Mouse (Mus musculus) neutrophil, adult 59 days (primary cell): ENCODE measurements around the gene Cltc. TPM values are rescaled to one million over a fixed set of nuclear protein-coding genes. Genes with fewer than 3 reads are reported as not detected.

ENCODE experiments used
- total RNA-seq, 2 experiments: library from RNA; stranded (reverse); gene quantifications; 1 replicate in 1 of 2; 2 replicates in 1 of 2; pipeline ENCODE4 v1.2.4; 2023

The Cltc gene
- total RNA-seq = 100 to 1,000 TPM; 214 to 229 TPM

DNA sequence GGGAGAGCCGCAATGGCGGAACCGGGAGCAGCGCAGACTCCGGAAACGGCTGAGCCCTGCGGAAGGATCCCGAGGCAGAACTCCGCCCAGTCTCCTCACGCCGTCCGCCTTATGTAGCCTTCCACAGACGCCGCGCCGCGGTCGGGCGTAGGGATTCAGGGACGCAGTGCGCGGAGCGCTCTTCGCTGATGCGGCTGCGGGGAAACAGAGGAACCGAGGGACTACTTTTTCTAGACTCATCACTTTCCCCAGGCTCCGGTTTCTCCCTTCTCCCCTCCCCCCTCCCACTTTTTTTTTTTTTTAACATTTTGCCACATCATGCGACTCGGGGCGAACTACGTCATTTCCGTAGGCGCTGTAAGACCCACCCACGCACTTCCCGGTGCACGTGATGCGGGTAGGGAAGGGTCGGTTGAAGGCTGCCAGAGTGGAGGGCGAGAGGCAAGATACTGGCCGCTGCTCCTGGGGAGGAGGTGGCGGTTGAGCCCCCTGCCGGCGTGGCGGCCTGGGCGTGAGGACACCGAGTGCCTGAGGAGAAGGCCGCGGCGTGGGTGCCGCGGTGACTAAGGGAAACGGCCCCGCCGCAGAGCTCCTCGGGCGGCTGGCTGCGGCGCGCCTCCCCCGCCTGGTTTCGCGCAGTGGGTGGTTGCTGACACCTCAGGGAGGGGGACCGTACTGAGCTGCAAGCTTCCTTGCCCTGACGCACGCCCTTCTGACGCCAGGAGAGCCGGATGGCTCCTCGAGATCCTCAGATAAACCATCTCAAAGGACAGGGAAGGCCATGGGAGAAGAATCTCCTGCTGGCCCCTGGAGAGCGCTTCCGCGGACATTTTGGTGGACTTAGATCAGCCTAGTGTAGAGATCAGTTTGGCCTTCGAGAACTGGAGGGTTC, at the start of gene Cltc:
Cltc (minus strand) TSS at position 86 of the 892 bp plus-strand sequence.

DNA sequence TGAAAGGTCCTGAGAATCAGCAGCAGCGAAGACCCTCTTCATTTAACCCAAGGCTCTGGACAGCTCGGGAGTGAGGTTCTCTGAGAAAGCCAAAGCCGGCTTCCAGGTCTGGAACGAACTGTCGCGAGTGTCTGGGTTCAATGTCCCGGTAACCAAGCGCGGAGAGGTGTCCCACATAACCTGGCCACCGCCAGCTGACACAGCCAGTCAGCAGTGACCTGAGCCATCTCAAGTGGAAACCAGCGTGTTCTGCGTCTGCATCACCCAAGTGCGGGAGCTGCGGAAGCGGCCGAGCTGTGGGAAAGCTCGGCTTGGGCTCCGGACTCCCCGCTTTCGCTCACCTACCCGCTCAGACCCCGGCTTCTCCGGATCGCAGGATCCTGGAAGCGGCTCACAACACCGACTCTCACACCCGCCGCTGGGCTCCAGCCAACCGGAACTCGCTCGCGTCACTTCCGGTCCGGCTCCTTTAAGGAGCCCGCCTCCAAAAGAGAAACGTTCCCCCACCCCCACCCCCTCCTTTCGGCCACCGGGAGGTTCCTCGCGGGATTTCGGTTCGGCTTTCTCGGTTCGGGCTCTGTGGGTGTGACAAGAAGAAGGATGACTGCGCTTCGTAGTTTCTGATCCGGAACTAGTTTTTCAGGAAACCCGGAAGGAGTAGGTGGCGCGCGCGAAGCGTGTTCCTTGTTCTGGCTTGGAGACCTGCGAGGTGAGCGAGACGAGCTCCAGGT, 73.8 kb downstream of the Cltc start, which contains the start of the genes Vmp1 and Ptrh2:
Vmp1 (minus strand) TSS at position 442 of the 731 bp plus-strand sequence.
Ptrh2 (plus strand) TSS at position 591 of the 731 bp plus-strand sequence.

Other genes with a start within 250 kb of the Cltc start
- gene Rps6kb1, start 212.8 kb downstream of the Cltc start, total RNA-seq = 10 to 100 TPM; 27.2 to 27.6 TPM
- gene Tubd1, start 212.6 kb downstream of the Cltc start, total RNA-seq = 1 to 10 TPM; 3.4 to 4.6 TPM
- gene Vmp1, start 73.7 kb downstream of the Cltc start, total RNA-seq = 10 to 100 TPM; 87.3 to 97.8 TPM
- gene Ptrh2, start 73.6 kb downstream of the Cltc start, total RNA-seq = 1 to 10 TPM; 3.4 to 3.9 TPM
- gene Dhx40, start 50.2 kb upstream of the Cltc start, total RNA-seq = 10 to 100 TPM; 52.3 to 53.2 TPM
- gene Ypel2, start 236.1 kb upstream of the Cltc start, total RNA-seq = 1 to 10 TPM; 5.6 to 7.5 TPM